Mouse (Mus musculus) limb, embryonic 13.5 days (tissue): ENCODE measurements around the gene Tbx4. TPM values are rescaled to one million over a fixed set of nuclear protein-coding genes. Genes with fewer than 3 reads are reported as not detected.

Experiments
- ATAC-seq: fragments of 200-750 bp; cut with Nextera tagmentation; 2 replicates; pipeline ENCODE4 v1.8.0; 2017; ENCODE audit warnings: low read depth, moderate number of reproducible peaks, moderate TSS enrichment; ENCODE audit not compliant: low FRiP score
- H3K27ac ChIP-seq: fragments of 300-500 bp; sonication (generic); 2 replicates; pipeline ENCODE4 v1.5.1; 2015; ENCODE audit warnings: inconsistent platforms, mild to moderate bottlenecking, moderate library complexity
- H3K27me3 ChIP-seq: fragments of 300-500 bp; sonication (generic); 2 replicates; pipeline ENCODE4 v1.6.1; 2015; ENCODE audit warnings: mild to moderate bottlenecking, inconsistent platforms
- H3K36me3 ChIP-seq: fragments of 300-500 bp; sonication (generic); 2 replicates; pipeline ENCODE4 v1.6.1; 2015; ENCODE audit warnings: inconsistent platforms, mild to moderate bottlenecking, moderate library complexity
- H3K4me1 ChIP-seq: fragments of 300-500 bp; sonication (generic); 2 replicates; pipeline ENCODE4 v1.6.1; 2015; ENCODE audit warnings: inconsistent platforms
- H3K4me2 ChIP-seq: fragments of 300-500 bp; sonication (generic); replicated peaks from 2 replicates; pipeline ENCODE4 v1.6.1; 2015; ENCODE audit warnings: inconsistent platforms, mild to moderate bottlenecking, moderate library complexity
- H3K4me3 ChIP-seq: fragments of 300-500 bp; sonication (generic); 2 replicates; pipeline ENCODE4 v1.5.1; 2015; ENCODE audit warnings: moderate library complexity, mild to moderate bottlenecking, inconsistent platforms
- H3K9ac ChIP-seq: fragments of 300-500 bp; sonication (generic); 2 replicates; pipeline ENCODE4 v1.6.1; 2015; ENCODE audit warnings: mild to moderate bottlenecking, inconsistent platforms
- H3K9me3 ChIP-seq: fragments of 300-500 bp; sonication (generic); 2 replicates; pipeline ENCODE4 v1.6.1; 2016; ENCODE audit warnings: inconsistent platforms
- WGBS: fragments of 180-500 bp; shearing (Covaris S2); methylation state at CpG from one replicate; pipeline ENCODE4 v1.1.7; 2015; 5-methylcytosine and 5-hydroxymethylcytosine counted together
- polyA plus RNA-seq: library from polyadenylated mRNA; unstranded; fragments of >200 nt; fragmentation: Nextera tagmentation; extraction: Ambion mirVana; gene quantifications from 2 replicates; pipeline ENCODE4 v1.2.1, GENCODE M21; 2015

Gene Tbx4
- polyA plus RNA-seq, 1 experiment from 2014 or later: 25.1 TPM

DNA sequence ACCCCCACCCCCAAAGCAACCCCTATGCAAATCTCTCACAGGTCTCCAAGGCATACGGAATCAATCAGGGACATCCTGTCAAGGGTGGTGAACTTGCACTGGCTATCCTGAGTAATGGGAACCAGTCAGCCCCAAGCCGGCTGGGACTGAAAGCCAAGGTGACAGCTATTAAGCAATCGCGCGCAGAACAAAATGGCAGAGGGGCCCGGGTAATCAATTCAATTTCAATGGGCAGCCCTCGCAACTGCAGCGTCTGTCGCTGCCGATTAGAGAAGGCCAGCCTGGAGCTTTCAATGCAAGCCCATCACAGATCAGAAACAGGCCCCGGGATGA lies 31.7 kb downstream of the Tbx4 start:
- 5% methylated on average over 11 of the region's 11 CpGs for WGBS
- Histone ChIP-seq H3K4me3 (no peak overlapping the region), H3K9ac (0 out of 2 replicates have a peak overlapping the region, but pooled peaks have one; percentile 15), H3K27ac (peak overlapping the region; percentile 87), H3K27me3 (no peaks in the 10 kb centered on the region), H3K4me2 (peak overlapping the region; percentile 40), H3K4me1 (peaks cover 60% of the 10 kb centered on the region), H3K9me3 (no peaks in the 10 kb centered on the region), H3K36me3 (peaks cover 31% of the 10 kb centered on the region)
- ATAC-seq: no peak

DNA sequence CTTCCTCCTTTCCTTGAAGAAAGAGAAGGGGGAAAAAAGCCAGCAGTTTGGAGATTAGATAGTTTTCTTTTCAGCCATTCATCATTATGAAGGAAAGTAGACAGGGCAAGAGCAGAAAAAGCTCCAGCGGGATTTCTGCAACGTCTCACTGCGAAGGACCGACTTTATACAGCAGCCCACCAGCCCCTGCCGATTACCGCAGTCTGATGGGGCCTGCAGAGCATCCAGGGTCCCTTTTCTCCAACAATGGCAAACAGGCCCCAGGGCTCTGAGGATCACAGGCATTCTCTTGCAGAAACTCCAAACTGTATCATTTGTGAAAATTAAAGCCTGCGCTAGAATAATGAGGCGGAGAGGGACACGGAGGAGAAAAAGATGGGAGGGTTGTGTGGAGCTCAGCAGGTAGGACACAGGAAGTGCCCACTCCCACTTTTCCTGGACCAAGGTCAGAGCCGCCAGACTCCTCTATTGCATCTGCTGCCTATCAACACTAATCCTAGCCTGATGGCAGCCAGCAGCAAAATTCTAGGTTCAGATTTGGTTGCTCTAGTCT lies 32.2 kb downstream of the Tbx4 start:
- WGBS: 19% methylated on average over 10 of the region's 10 CpGs
- Histone ChIP-seq H3K27me3 (no peaks in the 10 kb centered on the region), H3K9ac (0 out of 2 replicates have a peak overlapping the region, but pooled peaks have one; percentile 15), H3K9me3 (no peaks in the 10 kb centered on the region), H3K36me3 (peaks cover 26% of the 10 kb centered on the region), H3K27ac (peak overlapping the region; percentile 87), H3K4me3 (no peak overlapping the region), H3K4me2 (peak overlapping the region; percentile 40), H3K4me1 (peaks cover 60% of the 10 kb centered on the region)
- ATAC-seq: no peak

GRCm38 (mm10) chr11:85925294-85925743 lies 39.1 kb downstream of the Tbx4 start:
- WGBS: 2% methylated on average over 19 of the region's 19 CpGs
- ATAC-seq: peak; percentile 18; the same call in 1 of the 2 replicates

GRCm38 (mm10) chr11:85926287-85926764 lies 40.1 kb downstream of the Tbx4 start:
- Histone ChIP-seq H3K4me2 (peak overlapping the region; percentile 63), H3K4me1 (peaks cover 61% of the 10 kb centered on the region), H3K27me3 (0 out of 2 replicates have a peak, but pooled peaks cover 4% of the 10 kb centered on the region), H3K27ac (peak overlapping the region; percentile 89), H3K4me3 (peak overlapping the region; percentile 31), H3K9ac (peak overlapping the region; percentile 43), H3K9me3 (no peaks in the 10 kb centered on the region), H3K36me3 (no peaks in the 10 kb centered on the region)
- WGBS: 3% methylated on average over 16 of the region's 16 CpGs
- no peak for ATAC-seq

More at GRCm38 (mm10) chr11:85925294-85925743, 39.1 kb downstream of the Tbx4 start:
- H3K27ac ChIP-seq: peak overlapping the region; percentile 91
- H3K36me3 ChIP-seq: no peaks in the 10 kb centered on the region
- peak overlapping the region; percentile 35 for H3K4me3 ChIP-seq
- peak overlapping the region; percentile 60 for H3K9ac ChIP-seq
- no peaks in the 10 kb centered on the region for H3K9me3 ChIP-seq
- H3K27me3 ChIP-seq: 0 out of 2 replicates have a peak, but pooled peaks cover 4% of the 10 kb centered on the region
- peak overlapping the region; percentile 62 for H3K4me2 ChIP-seq
- peaks cover 61% of the 10 kb centered on the region for H3K4me1 ChIP-seq

GRCm38 (mm10) chr11:85928106-85928505 lies 41.9 kb downstream of the Tbx4 start:
- Histone ChIP-seq H3K27me3 (0 out of 2 replicates have a peak, but pooled peaks cover 4% of the 10 kb centered on the region), H3K27ac (no peak overlapping the region), H3K9ac (no peak overlapping the region), H3K36me3 (no peaks in the 10 kb centered on the region), H3K9me3 (no peaks in the 10 kb centered on the region), H3K4me2 (no peak overlapping the region), H3K4me3 (no peak overlapping the region), H3K4me1 (peaks cover 58% of the 10 kb centered on the region)
- 76% methylated on average over 4 of the region's 4 CpGs for WGBS
- no peak for ATAC-seq

GRCm38 (mm10) chr11:85929651-85930050 lies 43.4 kb downstream of the Tbx4 start:
- Histone ChIP-seq H3K4me3 (no peak overlapping the region), H3K27ac (peak overlapping the region; percentile 39; the same call in 1 of the 2 replicates), H3K4me1 (peaks cover 42% of the 10 kb centered on the region), H3K9ac (no peak overlapping the region), H3K4me2 (no peak overlapping the region), H3K27me3 (no peaks in the 10 kb centered on the region), H3K36me3 (no peaks in the 10 kb centered on the region), H3K9me3 (no peaks in the 10 kb centered on the region)
- no peak for ATAC-seq
- 80% methylated on average over 6 of the region's 6 CpGs for WGBS

- peak; percentile 73 for ATAC-seq
- H3K4me1 ChIP-seq: peaks cover 35% of the 10 kb centered on the region
- H3K9me3 ChIP-seq: no peaks in the 10 kb centered on the region
- H3K36me3 ChIP-seq: no peaks in the 10 kb centered on the region
- 22% methylated on average over 7 of the region's 7 CpGs for WGBS
- 0 out of 2 replicates have a peak overlapping the region, but pooled peaks have one; percentile 7 for H3K4me2 ChIP-seq
- peak overlapping the region; percentile 48 for H3K9ac ChIP-seq
- no peak overlapping the region for H3K4me3 ChIP-seq
- no peaks in the 10 kb centered on the region for H3K27me3 ChIP-seq
- H3K27ac ChIP-seq: peak overlapping the region; percentile 94
Observed at GRCm38 (mm10) chr11:85941785-85942570, 55.8 kb downstream of the Tbx4 start.

DNA sequence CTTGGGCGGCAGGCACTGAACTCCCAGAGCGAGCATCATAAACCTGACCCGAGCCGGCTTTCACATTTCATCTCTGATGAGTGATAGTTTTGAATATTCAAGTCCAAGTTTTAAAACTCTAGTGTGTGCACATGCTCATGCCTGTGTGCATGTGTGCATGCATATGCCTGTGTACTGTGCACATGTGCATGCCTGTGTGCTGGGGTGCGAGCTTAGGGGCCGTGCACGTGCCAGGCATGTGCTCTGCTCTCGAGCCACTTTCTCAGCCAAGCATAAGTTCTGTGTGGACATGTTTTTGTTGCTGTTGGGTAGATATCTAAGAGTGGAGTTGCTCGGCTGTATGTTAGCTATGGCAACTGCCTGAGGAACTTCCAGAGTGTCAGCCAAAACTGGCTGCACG lies 62.5 kb downstream of the Tbx4 start:
- no peaks in the 10 kb centered on the region for H3K36me3 ChIP-seq
- no peak overlapping the region for H3K27ac ChIP-seq
- no peak overlapping the region for H3K4me2 ChIP-seq
- no peak overlapping the region for H3K9ac ChIP-seq
- H3K4me3 ChIP-seq: no peak overlapping the region
- peaks cover 9% of the 10 kb centered on the region; the same call in 1 of the 2 replicates for H3K4me1 ChIP-seq
- no peaks in the 10 kb centered on the region for H3K9me3 ChIP-seq
- WGBS: 83% methylated on average over 10 of the region's 10 CpGs
- H3K27me3 ChIP-seq: no peaks in the 10 kb centered on the region
- ATAC-seq: no peak

GRCm38 (mm10) chr11:85949749-85950148 lies 63.5 kb downstream of the Tbx4 start:
- Histone ChIP-seq H3K9me3 (no peaks in the 10 kb centered on the region), H3K4me1 (peaks cover 9% of the 10 kb centered on the region; the same call in 1 of the 2 replicates), H3K4me2 (no peak overlapping the region), H3K27me3 (no peaks in the 10 kb centered on the region), H3K36me3 (no peaks in the 10 kb centered on the region), H3K27ac (no peak overlapping the region), H3K9ac (no peak overlapping the region), H3K4me3 (no peak overlapping the region)
- 61% methylated on average over 2 of the region's 2 CpGs for WGBS
- no peak for ATAC-seq

GRCm38 (mm10) chr11:85952538-85952937 lies 66.3 kb downstream of the Tbx4 start:
- Histone ChIP-seq H3K36me3 (no peaks in the 10 kb centered on the region), H3K4me2 (no peak overlapping the region), H3K9me3 (no peaks in the 10 kb centered on the region), H3K4me1 (peaks cover 23% of the 10 kb centered on the region), H3K27me3 (no peaks in the 10 kb centered on the region), H3K9ac (no peak overlapping the region), H3K27ac (no peak overlapping the region), H3K4me3 (no peak overlapping the region)
- no peak for ATAC-seq
- 85% methylated on average over 4 of the region's 4 CpGs for WGBS

DNA sequence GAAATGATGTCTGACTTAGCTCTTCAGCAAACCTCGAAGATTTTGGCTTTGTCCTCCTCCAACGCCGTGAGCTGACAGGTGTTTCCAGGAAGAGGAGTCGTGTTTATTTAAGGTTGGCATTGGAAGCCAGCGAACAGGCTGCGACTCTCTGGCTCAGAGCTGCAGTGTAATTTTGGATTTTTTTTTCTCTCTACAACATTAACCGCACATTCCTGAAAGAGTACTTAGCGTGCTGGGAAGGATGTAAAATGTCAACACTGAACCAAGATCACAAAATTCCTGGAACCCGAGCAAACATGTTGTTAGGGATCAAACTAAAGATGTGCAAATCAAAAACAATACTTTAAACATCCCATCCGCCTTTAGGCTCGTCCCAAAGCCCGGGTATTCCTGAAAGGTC lies 69.4 kb downstream of the Tbx4 start:
- no peak overlapping the region for H3K4me2 ChIP-seq
- H3K9me3 ChIP-seq: no peaks in the 10 kb centered on the region
- H3K9ac ChIP-seq: no peak overlapping the region
- peaks cover 35% of the 10 kb centered on the region for H3K4me1 ChIP-seq
- 60% methylated on average over 12 of the region's 12 CpGs for WGBS
- no peaks in the 10 kb centered on the region for H3K27me3 ChIP-seq
- H3K27ac ChIP-seq: peak overlapping the region; percentile 52; the same call in 1 of the 2 replicates
- no peaks in the 10 kb centered on the region for H3K36me3 ChIP-seq
- no peak overlapping the region for H3K4me3 ChIP-seq
- ATAC-seq: no peak

- H3K27ac ChIP-seq: no peak overlapping the region
- no peaks in the 10 kb centered on the region for H3K36me3 ChIP-seq
- ATAC-seq: no peak
- H3K4me3 ChIP-seq: no peak overlapping the region
- peaks cover 43% of the 10 kb centered on the region for H3K4me1 ChIP-seq
- no peaks in the 10 kb centered on the region for H3K27me3 ChIP-seq
- H3K9ac ChIP-seq: no peak overlapping the region
- H3K9me3 ChIP-seq: no peaks in the 10 kb centered on the region
- H3K4me2 ChIP-seq: no peak overlapping the region
- WGBS: 55% methylated on average over 10 of the region's 10 CpGs
Observed at GRCm38 (mm10) chr11:85956422-85956821, 70.2 kb downstream of the Tbx4 start.
